Mouse (Mus musculus): Measurements from ENCODE around the gene Cdk5rap3.
A peak's percentile ranks its signal among the peaks of the same experiment; 100 is the strongest.

The Cdk5rap3 gene

GRCm38 (mm10) chr11:96916044-96916884 lies at the start of gene Cdk5rap3:
Gene Cdk5rap3, minus strand, starts transcription at chr11:96916496.
- DNase-seq (ENCODE audit: low read depth in 1 of 2, low spot score in 2 of 2) = peak; percentile 97 to 99

GRCm38 (mm10) chr11:96963580-96963979 lies 47.3 kb upstream of the Cdk5rap3 start:
- DNase-seq (ENCODE audit: low read depth in 1 of 2, low spot score in 2 of 2) = peak; percentile 45 to 78

GRCm38 (mm10) chr11:96957061-96957805 lies 40.9 kb upstream of the Cdk5rap3 start:
- no peak for DNase-seq (ENCODE audit: low read depth in 1 of 2, low spot score in 2 of 2)

GRCm38 (mm10) chr11:96956009-96956724 lies 39.9 kb upstream of the Cdk5rap3 start:
- no peak for DNase-seq (ENCODE audit: low read depth in 1 of 2, low spot score in 2 of 2)

GRCm38 (mm10) chr11:96955094-96955493 lies 38.8 kb upstream of the Cdk5rap3 start:
- no peak for DNase-seq (ENCODE audit: low read depth in 1 of 2, low spot score in 2 of 2)

GRCm38 (mm10) chr11:96952896-96953295 lies 36.6 kb upstream of the Cdk5rap3 start:
- DNase-seq (ENCODE audit: low read depth in 1 of 2, low spot score in 2 of 2) = no peak

GRCm38 (mm10) chr11:96952426-96952825 lies 36.1 kb upstream of the Cdk5rap3 start:
- DNase-seq (ENCODE audit: low read depth in 1 of 2, low spot score in 2 of 2) = no peak

GRCm38 (mm10) chr11:96950767-96951166 lies 34.5 kb upstream of the Cdk5rap3 start:
- DNase-seq (ENCODE audit: low read depth in 1 of 2, low spot score in 2 of 2) = no peak

- no peak for DNase-seq (ENCODE audit: low read depth in 1 of 2, low spot score in 2 of 2)
These were observed 31.6 kb upstream of the Cdk5rap3 start for GRCm38 (mm10) chr11:96947849-96948248.

- DNase-seq (ENCODE audit: low read depth in 1 of 2, low spot score in 2 of 2) = no peak
These were observed 30.2 kb upstream of the Cdk5rap3 start for GRCm38 (mm10) chr11:96946498-96946897.

- DNase-seq (ENCODE audit: low read depth in 1 of 2, low spot score in 2 of 2) = no peak
These were observed 28.7 kb upstream of the Cdk5rap3 start for GRCm38 (mm10) chr11:96944844-96945580.

- peak; percentile 71 to 83 for DNase-seq (ENCODE audit: low read depth in 1 of 2, low spot score in 2 of 2)
These were observed 27.5 kb upstream of the Cdk5rap3 start, which contains the start of gene Pnpo for GRCm38 (mm10) chr11:96943746-96944304. Gene Pnpo, minus strand, starts transcription at chr11:96943986.

- no peak for DNase-seq (ENCODE audit: low read depth in 1 of 2, low spot score in 2 of 2)
These were observed 25.8 kb upstream of the Cdk5rap3 start for GRCm38 (mm10) chr11:96941989-96942590.

GRCm38 (mm10) chr11:96940578-96941465 lies 24.5 kb upstream of the Cdk5rap3 start:
- DNase-seq (ENCODE audit: low read depth in 1 of 2, low spot score in 2 of 2) = no peak

- DNase-seq (ENCODE audit: low read depth in 1 of 2, low spot score in 2 of 2) = no peak
These were observed 22.1 kb upstream of the Cdk5rap3 start for GRCm38 (mm10) chr11:96938426-96938800.

- DNase-seq (ENCODE audit: low read depth in 1 of 2, low spot score in 2 of 2) = peak in 1 of 2 experiments; percentile 43
These were observed 21.5 kb upstream of the Cdk5rap3 start for GRCm38 (mm10) chr11:96937549-96938425.

- no peak for DNase-seq (ENCODE audit: low read depth in 1 of 2, low spot score in 2 of 2)
These were observed 19.8 kb upstream of the Cdk5rap3 start for GRCm38 (mm10) chr11:96935872-96936650.

All from monocyte, adult 2 months (primary cell).